Mouse (Mus musculus): ENCODE measurements around the gene A930017K11Rik. TPM values are rescaled to one million over a fixed set of nuclear protein-coding genes. Genes with fewer than 3 reads are reported as not detected.

The A930017K11Rik gene
- total RNA-seq, 4 experiments from 2014 or later = not detected

DNA sequence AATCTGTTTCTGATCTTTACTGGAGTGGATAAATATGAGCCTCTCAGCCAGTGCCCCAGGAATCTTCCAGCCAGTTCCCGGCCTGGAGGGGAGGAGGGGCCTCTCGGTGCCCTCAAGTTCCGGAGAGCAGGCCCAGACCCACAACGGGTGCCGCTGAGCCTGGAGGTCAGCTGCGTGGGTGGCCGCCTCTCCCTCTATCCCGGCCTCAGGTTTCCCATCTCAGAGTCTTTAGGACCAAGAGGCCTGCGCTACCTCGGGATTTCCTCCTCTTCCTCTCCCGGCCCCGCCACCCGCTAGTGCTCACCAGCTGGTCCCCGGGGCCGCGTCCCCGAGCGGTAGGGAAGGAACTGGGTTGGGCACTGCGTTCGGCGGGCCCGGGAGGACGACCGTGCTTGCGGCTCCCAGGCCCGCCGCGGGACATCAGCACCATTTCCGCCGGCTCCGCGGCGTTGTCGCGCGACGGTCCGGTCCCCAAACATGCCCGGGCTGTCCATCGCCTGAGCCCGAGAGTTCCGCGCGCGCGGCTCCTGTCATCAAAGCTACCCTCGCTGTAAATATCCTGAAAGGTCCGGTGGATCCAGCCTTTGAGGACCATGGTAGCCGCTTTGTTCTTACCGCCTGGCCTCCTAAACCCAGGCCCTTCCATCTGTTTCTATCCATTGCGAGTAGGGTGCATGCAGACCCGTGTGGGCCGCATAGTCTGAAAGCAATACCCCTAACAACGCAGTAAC is 10.7 kb downstream of the A930017K11Rik start:
- DNase-seq (ENCODE audit: low spot score in 2 of 2) = peak; percentile 36 to 57

- no peak for DNase-seq (ENCODE audit: low spot score in 2 of 2)
Observed at GRCm38 (mm10) chr17:25934526-25934925, 17.8 kb downstream of the A930017K11Rik start.

DNA sequence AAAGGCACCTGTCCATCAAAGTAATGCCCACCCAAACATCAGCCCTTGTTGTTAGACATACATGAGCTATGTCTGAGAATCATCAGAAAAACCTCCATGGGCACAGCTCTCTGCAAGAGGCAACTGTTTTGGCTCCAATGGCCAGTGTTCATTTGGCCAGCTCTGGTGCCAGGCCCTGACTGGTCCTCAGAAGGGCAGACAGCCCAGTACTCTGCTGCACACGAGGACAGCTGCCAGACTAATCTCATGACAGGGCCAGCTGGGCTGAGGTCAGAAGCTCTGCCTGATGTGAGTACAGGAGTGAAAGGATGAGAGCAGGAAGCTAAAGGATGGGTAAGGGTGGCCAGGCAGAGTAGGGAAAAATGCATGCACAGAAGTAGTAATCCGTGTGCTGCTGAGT is 27.0 kb downstream of the A930017K11Rik start:
- DNase-seq (ENCODE audit: low spot score in 2 of 2) = peak; percentile 62 to 78

DNA sequence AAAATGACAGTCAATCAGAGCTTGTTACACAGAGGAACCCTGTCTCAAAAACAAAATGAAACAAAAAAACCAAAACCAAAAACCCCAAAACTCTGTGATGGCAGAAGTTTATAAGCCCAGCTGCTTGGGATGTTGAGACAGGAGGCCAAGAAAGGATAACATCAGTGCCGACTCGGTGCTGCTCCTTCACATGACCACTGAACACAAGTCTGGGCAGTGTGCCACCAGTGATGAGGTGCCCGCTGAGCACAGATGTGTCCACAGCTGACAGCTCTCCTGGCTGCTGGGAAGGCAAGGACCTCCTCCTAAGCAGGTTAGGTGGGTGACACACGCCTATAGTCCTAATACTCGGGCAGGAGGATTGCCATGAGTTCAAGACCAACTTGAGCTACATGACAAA is 30.2 kb downstream of the A930017K11Rik start:
- DNase-seq (ENCODE audit: low spot score in 2 of 2) = no peak

GRCm38 (mm10) chr17:25919786-25920642 is 32.4 kb downstream of the A930017K11Rik start:
- DNase-seq (ENCODE audit: low spot score in 2 of 2) = peak; percentile 100

DNA sequence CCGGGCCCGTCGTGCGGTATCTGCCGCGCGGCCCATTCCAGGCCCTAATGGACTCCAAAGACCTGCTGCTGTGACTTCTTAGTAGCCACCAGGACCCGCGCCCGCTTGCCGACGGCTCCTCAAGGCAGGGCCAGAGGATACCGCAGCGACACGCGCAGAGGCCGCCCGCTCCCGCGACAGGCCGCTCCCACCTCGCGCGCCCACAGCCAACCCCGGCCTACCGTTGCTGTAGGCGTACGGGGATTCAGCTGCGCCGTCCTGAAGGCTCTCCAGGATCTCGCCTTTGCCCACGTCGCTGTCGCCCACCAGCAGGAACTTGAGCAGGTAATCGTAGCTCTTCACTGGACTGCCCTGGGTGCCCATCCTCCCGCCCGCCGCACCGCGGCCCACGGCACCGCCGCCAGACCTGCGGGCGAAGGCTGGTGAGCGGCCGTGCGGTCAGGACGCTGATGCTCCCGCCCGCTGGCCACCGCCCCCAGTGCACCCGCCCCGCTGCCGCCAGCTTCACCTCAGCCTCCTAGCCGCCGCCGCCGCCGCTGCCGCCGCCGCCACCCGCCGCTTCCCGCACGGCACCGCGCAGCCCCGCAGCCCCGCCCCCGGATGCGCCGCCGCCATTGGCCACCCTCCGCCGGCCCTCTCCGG is 33.1 kb downstream of the A930017K11Rik start, which contains the start of gene Rab40c:
Gene Rab40c, minus strand, starts transcription at position 584 of the 642 bp plus-strand sequence.
- DNase-seq (ENCODE audit: low spot score in 2 of 2) = peak in 1 of 2 experiments; percentile 11

DNA sequence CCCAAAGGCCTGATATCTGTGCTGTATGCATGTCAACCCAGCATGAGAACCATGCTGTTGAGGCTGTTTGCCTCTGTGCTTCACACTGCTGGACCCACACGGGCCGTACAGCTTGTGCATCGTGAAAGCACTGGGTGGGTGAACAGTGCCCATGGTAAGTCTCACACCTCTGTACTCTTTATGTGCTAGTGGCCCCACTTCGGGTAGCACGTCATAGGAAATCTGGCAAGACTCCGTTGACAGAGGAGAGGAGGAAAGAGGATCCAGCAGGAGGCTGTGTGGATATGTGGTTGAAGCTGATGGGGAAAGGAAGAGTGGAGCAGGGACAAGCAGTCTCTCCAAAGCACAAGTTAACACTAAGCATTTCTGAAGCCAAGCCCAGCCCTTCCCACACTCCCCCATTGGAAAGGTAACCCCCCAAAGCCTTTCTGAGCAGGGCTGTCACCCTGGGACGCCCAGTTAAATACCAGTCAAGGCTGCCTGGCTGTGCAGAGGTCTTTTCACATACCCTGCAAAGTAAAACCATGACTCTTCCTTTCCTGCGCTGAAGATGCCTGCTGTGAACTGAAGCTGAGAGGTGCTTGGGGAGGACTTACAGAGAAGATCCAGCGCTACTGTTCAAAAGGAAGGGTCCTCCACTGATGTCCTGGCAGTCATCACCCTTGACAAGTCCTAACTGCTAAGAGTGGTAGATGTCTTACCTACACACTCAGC is 34.2 kb downstream of the A930017K11Rik start:
- no peak for DNase-seq (ENCODE audit: low spot score in 2 of 2)

GRCm38 (mm10) chr17:25916931-25917647 is 35.3 kb downstream of the A930017K11Rik start:
- no peak for DNase-seq (ENCODE audit: low spot score in 2 of 2)

DNA sequence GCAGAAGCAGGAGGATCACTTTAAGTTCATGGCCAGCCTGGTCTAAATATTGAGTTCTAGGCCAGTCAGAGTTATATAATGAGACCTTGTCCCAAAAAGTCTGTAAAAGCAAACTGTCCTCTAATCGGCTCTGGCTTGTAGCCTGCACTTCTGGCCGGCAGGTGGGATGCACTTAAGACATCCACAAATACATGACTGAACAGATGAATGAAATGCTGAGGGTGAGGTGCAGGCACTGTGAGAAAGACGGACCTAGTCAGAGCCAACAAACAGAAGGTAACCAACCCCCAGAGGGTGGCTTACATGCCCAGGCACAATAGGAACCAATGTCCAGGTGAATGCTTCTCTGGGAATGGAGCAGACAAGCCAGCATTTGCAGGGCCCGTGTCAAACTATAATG is 38.1 kb downstream of the A930017K11Rik start:
- no peak for DNase-seq (ENCODE audit: low spot score in 2 of 2)

- no peak for DNase-seq (ENCODE audit: low spot score in 2 of 2)
Observed at GRCm38 (mm10) chr17:25913877-25914275, 38.5 kb downstream of the A930017K11Rik start.

DNA sequence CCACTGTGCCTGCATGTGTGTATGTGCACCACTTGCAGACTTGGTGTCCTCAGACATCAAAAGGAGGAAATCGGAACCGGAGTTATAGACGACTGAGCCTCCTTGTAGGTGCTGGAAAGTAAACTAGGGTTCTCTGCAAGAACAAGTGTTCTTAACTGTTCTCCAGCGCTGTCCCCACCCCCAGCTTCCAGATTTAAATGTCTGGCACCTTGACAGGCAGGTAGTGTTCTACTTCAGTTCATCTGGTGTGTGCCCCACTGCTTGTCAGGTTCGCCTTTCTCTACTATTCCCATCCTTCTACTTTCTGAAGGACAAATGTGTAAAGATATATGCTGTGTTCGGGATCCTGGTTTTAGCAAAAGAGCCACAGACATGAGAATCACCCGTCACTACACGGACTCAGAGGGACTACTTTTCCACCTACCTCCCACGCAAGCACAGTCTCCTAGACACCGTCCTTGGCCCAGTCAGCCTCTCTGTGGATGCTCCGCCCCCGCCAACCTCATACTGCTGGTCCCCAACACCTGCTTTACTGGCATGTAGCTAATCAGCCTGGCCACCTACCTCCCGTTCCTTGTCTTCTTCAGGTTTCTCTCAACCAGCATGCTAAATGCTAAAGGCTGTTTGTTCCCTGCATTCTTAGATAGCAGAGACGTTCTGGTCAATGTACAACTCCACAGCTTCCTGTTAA is 39.0 kb downstream of the A930017K11Rik start:
- no peak for DNase-seq (ENCODE audit: low spot score in 2 of 2)

DNA sequence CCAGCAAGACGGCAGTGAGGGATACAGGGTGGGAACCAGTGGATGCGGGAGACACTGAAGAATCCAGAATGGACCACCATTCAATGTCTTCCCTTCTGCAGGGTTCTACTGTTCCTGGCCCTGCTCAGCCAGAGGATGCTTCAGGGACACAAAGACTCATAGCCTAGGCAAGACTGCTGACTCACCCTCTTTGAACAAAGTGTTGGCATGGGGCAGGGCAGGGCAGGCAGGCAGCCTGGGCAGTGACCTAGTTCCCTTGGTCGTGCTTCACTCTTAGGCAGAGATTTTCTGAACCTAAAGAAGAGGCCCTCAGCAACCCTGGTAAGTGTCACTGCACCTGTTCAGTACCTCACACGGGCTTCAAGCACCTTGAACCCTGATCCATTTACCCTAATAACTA is 40.5 kb downstream of the A930017K11Rik start:
- DNase-seq (ENCODE audit: low spot score in 2 of 2) = no peak

GRCm38 (mm10) chr17:25907640-25908039 is 44.7 kb downstream of the A930017K11Rik start:
- no peak for DNase-seq (ENCODE audit: low spot score in 2 of 2)

- DNase-seq (ENCODE audit: low spot score in 2 of 2) = no peak
Observed at GRCm38 (mm10) chr17:25903061-25903460, 49.3 kb downstream of the A930017K11Rik start.

DNA sequence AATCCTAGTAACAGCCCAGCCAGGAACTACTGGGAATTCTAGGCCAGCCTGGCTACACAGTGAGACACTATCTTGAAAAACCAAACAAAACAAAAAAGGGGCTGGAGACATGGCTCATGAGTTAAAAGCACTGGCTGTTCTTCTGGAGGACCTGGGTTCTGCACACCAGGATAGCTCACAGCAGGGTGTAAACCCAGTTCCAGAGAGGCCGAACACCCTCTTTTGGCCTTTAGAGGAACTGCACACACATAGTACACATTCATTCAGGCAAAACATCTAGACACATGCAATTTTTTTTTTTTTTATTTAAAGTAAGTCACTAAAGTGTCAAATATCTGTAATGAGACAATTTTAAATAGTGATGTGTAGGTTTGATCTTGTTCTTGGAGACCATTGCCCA is 52.2 kb downstream of the A930017K11Rik start:
- DNase-seq (ENCODE audit: low spot score in 2 of 2) = no peak

Other genes with a start within 250 kb of the A930017K11Rik start
- gene Gng13, start 235.4 kb downstream of the A930017K11Rik start, total RNA-seq (2022) = not detected
- 1 to 10 TPM in 1 of 4 experiments, under 1 TPM in 3; 0.87 to 1.4 (median 0.94) TPM for gene Chtf18, start 225.1 kb downstream of the A930017K11Rik start, total RNA-seq (2022)
- 1 to 10 TPM; 2.4 to 3.5 (median 3.1) TPM for gene Rpusd1, start 224.9 kb downstream of the A930017K11Rik start, total RNA-seq (2022)
- gene Mslnl, start 216.5 kb downstream of the A930017K11Rik start, total RNA-seq (2022) = not detected
- gene Msln, start 198.2 kb downstream of the A930017K11Rik start, total RNA-seq (2022) = under 1 TPM in 2 of 4 experiments, not detected in 2; 0.13 TPM
- gene Narfl, start 178.8 kb downstream of the A930017K11Rik start, total RNA-seq (2022) = 10 to 100 TPM; 24.4 to 29.6 (median 26.5) TPM
- gene Haghl, start 166.9 kb downstream of the A930017K11Rik start, total RNA-seq (2022) = 10 to 100 TPM in 3 of 4 experiments, 1 to 10 TPM in 1; 9.4 to 12.1 (median 10.1) TPM
- gene Ccdc78, start 166.0 kb downstream of the A930017K11Rik start, total RNA-seq (2022) = not detected
- 10 to 100 TPM; 46.3 to 53.3 (median 47.6) TPM for gene Fam173a, start 159.7 kb downstream of the A930017K11Rik start, total RNA-seq (2022)
- gene AC134908.4, start 156.9 kb downstream of the A930017K11Rik start, total RNA-seq (2022) = 1 to 10 TPM in 1 of 4 experiments, not detected in 3; 1.2 TPM
- 10 to 100 TPM; 39.6 to 52.1 (median 46.8) TPM for gene Metrn, start 155.4 kb downstream of the A930017K11Rik start, total RNA-seq (2022)
- 1 to 10 TPM in 1 of 4 experiments, under 1 TPM in 3; 0.27 to 1.0 (median 0.71) TPM for gene Fbxl16, start 143.5 kb downstream of the A930017K11Rik start, total RNA-seq (2022)
- 10 to 100 TPM in 3 of 4 experiments, 1 to 10 TPM in 1; 9.8 to 13.2 (median 11.7) TPM for gene Wdr24, start 128.9 kb downstream of the A930017K11Rik start, total RNA-seq (2022)
- 10 to 100 TPM; 11.0 to 13.0 (median 11.4) TPM for gene Jmjd8, start 123.7 kb downstream of the A930017K11Rik start, total RNA-seq (2022)
- gene Stub1, start 119.2 kb downstream of the A930017K11Rik start, total RNA-seq (2022) = 100 to 1,000 TPM in 1 of 4 experiments, 10 to 100 TPM in 3; 87.3 to 101 (median 91.1) TPM
- 10 to 100 TPM in 3 of 4 experiments, 1 to 10 TPM in 1; 9.5 to 18.5 (median 16.7) TPM for gene Rhbdl1, start 115.3 kb downstream of the A930017K11Rik start, total RNA-seq (2022)
- 10 to 100 TPM in 2 of 4 experiments, 1 to 10 TPM in 2; 9.1 to 15.3 (median 12.3) TPM for gene Gm20683, start 110.8 kb downstream of the A930017K11Rik start, total RNA-seq (2022)
- gene Rhot2, start 107.7 kb downstream of the A930017K11Rik start, total RNA-seq (2022) = 10 to 100 TPM; 63.3 to 72.7 (median 68.0) TPM
- 1 to 10 TPM in 1 of 4 experiments, under 1 TPM in 3; 0.36 to 1.6 (median 0.84) TPM for gene Wdr90, start 91.1 kb downstream of the A930017K11Rik start, total RNA-seq (2022)
- gene Mcrip2, start 83.8 kb downstream of the A930017K11Rik start, total RNA-seq (2022) = 100 to 1,000 TPM in 1 of 4 experiments, 10 to 100 TPM in 3; 87.4 to 108 (median 92.5) TPM
- 10 to 100 TPM; 27.4 to 42.1 (median 31.3) TPM for gene Mettl26, start 77.5 kb downstream of the A930017K11Rik start, total RNA-seq (2022)
- under 1 TPM; 0.15 to 0.62 (median 0.38) TPM for gene Wfikkn1, start 71.7 kb downstream of the A930017K11Rik start, total RNA-seq (2022)
- gene Rab40c, start 32.8 kb downstream of the A930017K11Rik start, total RNA-seq (2022) = 10 to 100 TPM in 3 of 4 experiments, 1 to 10 TPM in 1; 7.9 to 13.3 (median 12.7) TPM
- gene Pigq, start 7.6 kb downstream of the A930017K11Rik start, total RNA-seq (2022) = 10 to 100 TPM; 18.1 to 21.0 (median 18.8) TPM
- not detected for gene Nhlrc4, start 7.6 kb downstream of the A930017K11Rik start, total RNA-seq (2022)
- 1 to 10 TPM; 2.9 to 5.0 (median 4.1) TPM for gene Capn15, start 33.2 kb upstream of the A930017K11Rik start, total RNA-seq (2022)
- 10 to 100 TPM; 71.4 to 85.9 (median 78.5) TPM for gene Rab11fip3, start 117.0 kb upstream of the A930017K11Rik start, total RNA-seq (2022)
- gene Decr2, start 137.8 kb upstream of the A930017K11Rik start, total RNA-seq (2022) = 1 to 10 TPM; 2.8 to 4.2 (median 2.8) TPM
- gene Nme4, start 143.0 kb upstream of the A930017K11Rik start, total RNA-seq (2022) = 1 to 10 TPM; 1.9 to 4.0 (median 2.8) TPM
- 1 to 10 TPM; 2.6 to 4.1 (median 3.4) TPM for gene Tmem8, start 160.7 kb upstream of the A930017K11Rik start, total RNA-seq (2022)
- gene Mrpl28, start 170.9 kb upstream of the A930017K11Rik start, total RNA-seq (2022) = 10 to 100 TPM; 62.7 to 72.1 (median 67.6) TPM
- gene Axin1, start 186.1 kb upstream of the A930017K11Rik start, total RNA-seq (2022) = 10 to 100 TPM; 15.4 to 19.8 (median 17.7) TPM
- not detected for gene Pdia2, start 246.5 kb upstream of the A930017K11Rik start, total RNA-seq (2022)

Measured in gastrocnemius, adult 8-10 months (tissue).